Mouse (Mus musculus) heart, embryonic 10.5 days (tissue): ENCODE data around the gene Cbfa2t3. TPM values are rescaled to one million over a fixed set of nuclear protein-coding genes. Genes with fewer than 3 reads are reported as not detected.

Experiments
- DNase-seq: peaks from one replicate; pipeline ENCODE4 v3.0.0-alpha.2; 2017; ENCODE audit warnings: low spot score
- H3K27ac ChIP-seq: fragments of 300-500 bp; sonication (generic); 2 replicates; pipeline ENCODE4 v1.5.1; 2016; ENCODE audit warnings: mild to moderate bottlenecking
- H3K27me3 ChIP-seq: fragments of 300-500 bp; sonication (generic); 2 replicates; pipeline ENCODE4 v1.6.1; 2016; ENCODE audit warnings: mild to moderate bottlenecking; ENCODE audit not compliant: poor library complexity, insufficient read depth, severe bottlenecking
- H3K36me3 ChIP-seq: fragments of 300-500 bp; sonication (generic); 2 replicates; pipeline ENCODE4 v1.6.1; 2016; ENCODE audit warnings: mild to moderate bottlenecking, moderate library complexity
- H3K4me1 ChIP-seq: fragments of 300-500 bp; sonication (generic); 2 replicates; pipeline ENCODE4 v1.6.1; 2016; ENCODE audit warnings: mild to moderate bottlenecking
- H3K4me3 ChIP-seq: fragments of 300-500 bp; sonication (generic); 2 replicates; pipeline ENCODE4 v1.5.1; 2016; ENCODE audit warnings: mild to moderate bottlenecking, moderate library complexity
- H3K9me3 ChIP-seq: fragments of 300-500 bp; sonication (generic); 2 replicates; pipeline ENCODE4 v1.6.1; 2016; ENCODE audit warnings: mild to moderate bottlenecking, moderate library complexity
- WGBS: fragments of 180-500 bp; shearing (Covaris S2); methylation state at CpG from one replicate; pipeline ENCODE4 v1.1.7; 2016; 5-methylcytosine and 5-hydroxymethylcytosine counted together
- polyA plus RNA-seq: library from polyadenylated mRNA; unstranded; fragments of >200 nt; fragmentation: Nextera tagmentation; extraction: Ambion mirVana; gene quantifications from 2 replicates; pipeline ENCODE4 v1.2.1, GENCODE M21; 2016

Gene Cbfa2t3
- polyA plus RNA-seq, 1 experiment from 2014 or later = 5.5 TPM

DNA sequence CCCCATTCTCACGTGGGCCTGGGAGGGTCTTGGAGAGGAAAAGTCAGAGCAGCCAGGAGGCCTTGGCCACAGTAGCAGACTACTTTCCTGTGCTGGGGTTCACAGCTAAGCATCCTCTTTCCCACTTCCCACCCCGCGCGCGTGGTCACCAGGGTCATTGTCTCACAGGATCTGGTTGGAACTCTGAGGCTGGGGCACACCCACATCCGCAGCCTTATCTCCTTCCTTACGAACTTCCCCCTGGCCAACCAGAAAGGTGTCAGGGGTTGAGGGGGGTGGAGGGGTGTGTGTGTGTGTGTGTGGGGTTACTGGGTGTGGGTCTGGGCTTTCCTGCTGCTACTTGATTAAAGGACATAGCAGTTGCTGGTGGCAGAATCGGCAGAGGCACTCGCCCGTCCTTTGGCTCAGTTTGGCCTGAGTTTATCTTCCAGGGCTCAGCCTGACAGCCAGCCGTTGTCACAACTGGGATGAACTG, 13.0 kb upstream of the Cbfa2t3 start:
- DNase-seq = peak; percentile 84
- Histone ChIP-seq H3K4me3 (no peak overlapping the region), H3K36me3 (no peaks in the 10 kb centered on the region), H3K4me1 (peaks cover 42% of the 10 kb centered on the region), H3K9me3 (no peaks in the 10 kb centered on the region), H3K27me3 (peaks cover 67% of the 10 kb centered on the region), H3K27ac (peak overlapping the region; percentile 17; the same call in 1 of the 2 replicates)
- WGBS = 36% methylated on average over 11 of the region's 11 CpGs

DNA sequence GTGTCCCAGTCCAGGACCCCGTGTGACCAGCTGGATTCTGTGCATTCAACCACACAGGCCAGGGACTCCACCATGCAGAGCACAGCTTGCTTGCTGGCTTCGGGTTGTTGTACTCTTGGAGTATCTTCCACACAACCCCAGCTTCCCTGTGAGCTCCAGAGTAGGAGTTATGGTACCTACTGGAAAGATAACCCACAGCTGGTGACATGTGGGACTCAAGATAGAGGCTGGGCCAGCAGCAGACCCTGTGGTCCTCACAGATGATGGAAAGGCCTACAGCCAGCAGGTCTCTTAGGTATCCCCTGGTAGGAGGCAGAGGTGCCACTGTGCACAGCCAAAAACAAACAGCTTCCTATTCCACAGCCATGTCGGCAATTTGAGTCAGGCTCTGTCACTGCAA, 12.6 kb upstream of the Cbfa2t3 start:
- Histone ChIP-seq H3K36me3 (no peaks in the 10 kb centered on the region), H3K4me1 (peaks cover 41% of the 10 kb centered on the region), H3K4me3 (no peak overlapping the region), H3K27me3 (peaks cover 62% of the 10 kb centered on the region), H3K27ac (peak overlapping the region; percentile 17; the same call in 1 of the 2 replicates), H3K9me3 (no peaks in the 10 kb centered on the region)
- WGBS = 68% methylated on average over 3 of the region's 3 CpGs
- no peak for DNase-seq

DNA sequence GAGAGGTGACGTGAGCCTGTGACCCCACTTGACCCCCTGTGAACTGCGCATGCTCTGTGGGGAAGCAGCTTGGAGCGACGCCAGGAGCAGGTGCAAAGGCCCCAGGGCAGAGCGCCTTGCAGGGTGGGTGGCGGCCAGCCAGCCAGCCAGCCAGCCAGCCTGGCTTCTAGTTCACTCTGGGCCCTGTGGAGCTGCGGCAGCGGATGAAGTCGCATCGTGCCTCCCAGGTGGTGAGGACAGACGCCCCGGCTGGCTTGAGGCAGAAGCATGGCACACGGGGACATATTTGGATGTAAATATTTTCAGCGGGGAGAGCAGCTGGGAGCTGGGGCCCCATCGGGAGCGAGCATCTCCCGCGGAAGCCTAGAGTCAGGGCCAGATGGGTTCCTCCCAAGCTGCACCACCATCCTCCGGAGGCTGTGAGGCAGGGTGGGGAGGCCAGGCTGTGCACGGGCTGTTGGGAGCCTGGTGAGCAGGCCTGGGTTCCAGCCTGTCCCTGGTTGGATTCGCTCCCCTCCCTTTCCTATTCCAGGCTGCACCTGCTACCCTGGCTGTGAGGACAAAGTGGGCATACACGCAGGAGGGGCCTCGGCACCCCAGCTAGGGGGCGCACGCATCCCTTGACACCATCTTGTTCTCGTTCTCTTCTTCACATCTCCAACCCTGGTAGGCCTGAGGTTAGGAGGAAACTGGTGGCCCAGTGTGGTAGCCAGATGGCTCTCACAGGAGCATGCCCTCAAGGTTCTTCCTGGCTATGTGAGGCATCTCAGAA, 10.6 kb upstream of the Cbfa2t3 start:
- Histone ChIP-seq H3K4me1 (peaks cover 42% of the 10 kb centered on the region), H3K27ac (0 out of 2 replicates have a peak overlapping the region, but pooled peaks have one; percentile 1), H3K36me3 (no peaks in the 10 kb centered on the region), H3K4me3 (no peak overlapping the region), H3K27me3 (peaks cover 52% of the 10 kb centered on the region), H3K9me3 (no peaks in the 10 kb centered on the region)
- DNase-seq = no peak
- 56% methylated on average over 26 of the region's 26 CpGs for WGBS

DNA sequence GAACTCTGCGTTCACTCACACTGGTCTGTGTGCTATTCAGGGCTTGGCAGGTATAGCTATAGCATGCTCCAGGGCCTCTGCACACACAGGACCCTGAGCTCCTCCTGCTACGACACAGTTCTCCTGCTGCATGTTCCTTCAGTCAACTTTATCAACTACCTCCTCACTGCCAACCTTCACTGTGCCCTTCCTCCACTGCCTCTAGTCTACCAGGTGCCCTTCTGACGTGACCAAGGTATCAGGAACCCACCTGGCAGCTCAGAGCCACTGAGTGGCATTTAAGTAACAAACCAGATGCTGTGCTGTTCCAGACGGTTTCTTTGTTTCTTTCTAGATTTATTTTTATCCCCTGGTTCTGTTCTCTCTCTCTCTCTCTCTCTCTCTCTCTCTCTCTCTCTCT, 8.3 kb upstream of the Cbfa2t3 start:
- H3K4me1 ChIP-seq = peaks cover 37% of the 10 kb centered on the region
- H3K36me3 ChIP-seq = no peaks in the 10 kb centered on the region
- WGBS = 57% methylated on average over 4 of the region's 4 CpGs
- no peak overlapping the region for H3K4me3 ChIP-seq
- DNase-seq = no peak
- H3K27me3 ChIP-seq = peaks cover 39% of the 10 kb centered on the region
- no peak overlapping the region for H3K27ac ChIP-seq
- no peaks in the 10 kb centered on the region for H3K9me3 ChIP-seq

DNA sequence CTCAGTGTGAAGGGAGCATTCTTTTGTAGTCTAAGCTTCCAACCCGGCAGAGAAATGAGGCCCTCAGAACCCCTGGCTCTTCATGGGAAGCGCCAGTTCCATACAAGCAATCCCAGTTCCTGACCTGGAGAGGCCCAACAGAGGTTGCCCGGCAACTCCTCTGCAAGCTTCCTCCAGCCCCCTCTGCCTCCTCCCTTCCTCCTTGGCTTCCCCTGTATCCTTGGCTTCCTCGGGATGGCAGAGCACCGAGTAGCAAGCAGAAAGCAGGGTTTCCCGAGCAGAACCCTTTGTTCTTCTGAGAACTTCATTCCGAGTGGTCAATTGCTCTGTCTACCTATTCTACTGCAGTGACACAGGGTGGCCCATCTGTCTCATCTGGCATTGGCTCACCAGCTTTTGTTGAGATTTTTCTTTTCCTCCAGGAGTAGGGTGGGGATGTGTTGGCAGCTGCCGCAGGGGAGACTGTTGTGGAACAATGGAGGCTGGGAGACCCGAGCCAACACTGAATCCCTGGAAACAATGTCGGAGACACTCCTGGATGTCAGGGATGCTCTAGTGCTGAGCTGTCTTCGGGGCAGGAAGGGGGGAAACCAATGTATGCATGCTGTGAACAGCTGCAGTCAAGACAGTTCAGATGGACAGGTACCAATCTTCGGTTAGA, 7.1 kb upstream of the Cbfa2t3 start:
- 53% methylated on average over 12 of the region's 12 CpGs for WGBS
- Histone ChIP-seq H3K27ac (0 out of 2 replicates have a peak overlapping the region, but pooled peaks have one; percentile 9), H3K27me3 (peaks cover 32% of the 10 kb centered on the region)

DNA sequence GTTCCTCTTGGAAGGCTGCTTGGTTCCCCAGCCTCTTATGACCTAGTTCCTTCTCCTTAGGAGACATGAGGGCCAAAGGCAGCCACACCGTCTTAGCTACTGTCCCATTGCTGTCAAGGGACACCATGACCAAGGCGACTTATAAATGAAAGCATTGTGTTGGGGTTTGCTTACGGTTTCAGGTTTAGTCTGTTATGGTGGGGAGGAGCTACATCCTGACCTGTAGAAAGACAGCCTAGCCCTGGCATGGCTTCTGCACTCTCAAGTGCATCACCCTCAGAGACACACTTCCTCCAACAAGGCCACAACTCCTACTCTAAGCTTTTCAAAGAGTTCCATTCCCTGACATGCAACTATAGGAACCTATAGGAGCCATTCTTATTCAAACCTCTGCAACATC, 5.7 kb upstream of the Cbfa2t3 start:
- Histone ChIP-seq H3K27ac (no peak overlapping the region), H3K36me3 (no peaks in the 10 kb centered on the region), H3K27me3 (peaks cover 24% of the 10 kb centered on the region)

More for the DNA sequence above, 7.1 kb upstream of the Cbfa2t3 start:
- no peak for DNase-seq
- H3K36me3 ChIP-seq = no peaks in the 10 kb centered on the region
- H3K4me3 ChIP-seq = no peak overlapping the region
- peaks cover 39% of the 10 kb centered on the region for H3K4me1 ChIP-seq
- no peaks in the 10 kb centered on the region for H3K9me3 ChIP-seq

DNA sequence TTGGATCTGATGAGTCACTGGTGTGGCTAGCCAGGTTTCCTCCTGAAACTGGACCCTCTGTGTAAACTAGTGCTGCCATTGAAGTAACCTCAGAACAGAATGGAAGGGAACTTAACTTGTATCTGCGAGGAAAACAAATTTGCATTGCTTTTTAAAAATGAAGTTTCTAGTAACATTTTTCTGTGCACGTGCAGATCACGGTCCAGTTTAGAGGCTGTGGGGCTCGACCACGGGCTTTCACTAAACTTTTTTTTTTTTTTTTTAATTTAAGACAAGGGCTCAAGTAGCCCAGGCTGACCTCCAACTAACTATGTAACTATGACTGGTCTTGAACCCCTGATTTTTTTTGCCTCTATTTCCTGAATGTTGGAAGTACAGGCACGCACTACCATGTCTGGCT, 4.0 kb upstream of the Cbfa2t3 start:
- WGBS = 86% methylated on average over 6 of the region's 6 CpGs
- Histone ChIP-seq H3K36me3 (no peaks in the 10 kb centered on the region), H3K27me3 (peaks cover 12% of the 10 kb centered on the region; the same call in 1 of the 2 replicates), H3K9me3 (no peaks in the 10 kb centered on the region), H3K4me1 (peaks cover 54% of the 10 kb centered on the region), H3K4me3 (no peak overlapping the region), H3K27ac (no peak overlapping the region)
- no peak for DNase-seq

More for the DNA sequence above, 5.7 kb upstream of the Cbfa2t3 start:
- DNase-seq = no peak
- H3K9me3 ChIP-seq = no peaks in the 10 kb centered on the region
- peaks cover 50% of the 10 kb centered on the region for H3K4me1 ChIP-seq
- no peak overlapping the region for H3K4me3 ChIP-seq
- WGBS = 78% methylated on average over 3 of the region's 3 CpGs

DNA sequence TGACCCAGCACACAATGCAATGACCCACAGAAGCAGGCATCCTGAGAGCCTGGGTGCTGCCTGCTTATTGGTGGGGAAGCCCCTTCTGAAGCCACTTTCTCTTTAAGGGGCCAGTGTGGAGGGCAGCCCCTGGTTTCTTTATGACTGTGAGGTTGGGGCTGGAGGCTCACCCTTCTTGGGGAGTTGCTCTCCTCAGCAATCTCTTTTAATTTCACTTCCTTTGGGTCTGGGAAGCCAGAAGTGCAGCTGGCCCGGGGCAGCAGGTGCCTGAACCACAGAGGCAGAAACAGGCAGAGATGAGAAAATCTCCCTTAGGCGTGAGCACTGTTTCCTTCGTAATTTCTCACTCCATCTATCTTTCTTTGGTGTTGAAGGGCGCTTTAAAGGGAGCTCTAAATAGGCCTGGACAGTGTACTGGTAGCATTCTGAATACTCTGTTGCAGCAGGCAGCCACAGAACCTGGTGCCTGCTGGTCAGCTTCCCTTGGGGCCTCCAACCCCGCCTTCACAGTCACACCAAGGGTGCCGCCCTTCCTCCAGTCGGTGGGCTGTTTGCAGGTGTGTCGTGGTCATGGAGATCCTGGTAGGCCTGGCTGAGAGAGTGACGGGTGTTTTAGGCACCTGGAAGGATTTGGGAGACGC, 3.5 kb upstream of the Cbfa2t3 start:
- Histone ChIP-seq H3K4me3 (no peak overlapping the region), H3K4me1 (peaks cover 56% of the 10 kb centered on the region), H3K27me3 (peaks cover 12% of the 10 kb centered on the region), H3K9me3 (no peaks in the 10 kb centered on the region), H3K36me3 (no peaks in the 10 kb centered on the region), H3K27ac (peak overlapping the region; percentile 80)
- WGBS = 40% methylated on average over 10 of the region's 10 CpGs
- DNase-seq = no peak

DNA sequence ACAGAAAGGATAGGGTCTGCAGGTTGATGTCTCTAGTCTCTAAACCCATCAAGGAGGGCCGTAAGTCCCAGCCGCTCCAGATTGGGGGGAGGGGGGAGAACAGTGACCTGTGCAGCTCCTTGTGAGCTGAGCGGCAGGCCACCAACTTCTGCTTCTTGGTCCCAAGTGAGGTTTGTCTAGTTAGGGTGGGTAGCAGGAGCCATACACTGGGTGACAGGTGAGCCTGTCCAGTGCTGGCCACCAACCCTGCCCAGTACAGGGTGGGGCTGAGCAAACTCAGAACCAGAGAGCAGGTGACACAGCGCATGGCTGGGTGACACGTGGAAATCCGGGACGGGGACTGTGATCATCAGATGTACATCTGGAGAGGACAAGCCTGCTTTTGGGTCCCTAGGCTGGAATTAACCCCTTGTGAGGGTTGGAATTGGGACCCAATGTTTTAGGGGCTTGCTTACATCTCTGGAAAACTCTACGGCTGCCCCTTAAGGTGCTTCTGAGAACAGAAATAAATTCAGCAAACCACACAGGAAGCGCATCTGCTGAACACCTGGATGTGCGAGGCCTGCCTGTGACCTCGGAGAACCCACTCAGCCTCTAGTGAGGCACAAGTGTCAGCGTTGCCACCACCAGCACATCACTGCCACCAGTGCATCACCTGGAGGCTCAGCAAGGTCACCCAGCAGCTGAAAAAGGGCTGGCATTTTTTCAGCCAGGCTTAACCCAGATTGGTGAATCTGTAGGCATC, 2.7 kb upstream of the Cbfa2t3 start:
- no peak overlapping the region for H3K4me3 ChIP-seq
- WGBS = 73% methylated on average over 12 of the region's 12 CpGs
- H3K27ac ChIP-seq = peak overlapping the region; percentile 80
- no peaks in the 10 kb centered on the region for H3K9me3 ChIP-seq
- peaks cover 59% of the 10 kb centered on the region for H3K4me1 ChIP-seq
- DNase-seq = no peak
- no peaks in the 10 kb centered on the region for H3K36me3 ChIP-seq
- H3K27me3 ChIP-seq = peaks cover 15% of the 10 kb centered on the region

DNA sequence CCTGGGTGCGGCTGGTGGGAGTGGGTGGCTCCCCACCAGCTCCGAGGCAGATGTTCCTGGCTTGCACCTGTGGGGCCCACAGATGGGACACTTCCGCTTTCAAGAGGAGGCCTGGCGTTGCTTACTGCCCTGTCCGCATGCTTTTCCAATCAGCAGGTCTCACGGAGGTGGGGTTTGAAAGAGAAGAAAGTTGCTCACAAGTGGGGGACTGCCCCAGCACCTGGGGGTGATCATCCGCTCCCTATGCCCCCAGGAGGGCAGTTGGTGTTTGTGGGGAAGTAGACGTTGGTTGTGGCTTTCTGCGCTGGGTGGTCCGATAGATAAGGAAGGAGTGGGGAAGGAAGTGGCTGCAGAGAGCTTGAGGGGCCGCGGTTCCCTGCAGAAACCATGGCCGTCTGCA, 1.7 kb upstream of the Cbfa2t3 start:
- Histone ChIP-seq H3K9me3 (no peaks in the 10 kb centered on the region), H3K4me1 (peaks cover 55% of the 10 kb centered on the region), H3K36me3 (no peaks in the 10 kb centered on the region), H3K4me3 (peak overlapping the region; percentile 30), H3K27ac (peak overlapping the region; percentile 80), H3K27me3 (peaks cover 9% of the 10 kb centered on the region)
- no peak for DNase-seq
- WGBS = 32% methylated on average over 13 of the region's 13 CpGs

DNA sequence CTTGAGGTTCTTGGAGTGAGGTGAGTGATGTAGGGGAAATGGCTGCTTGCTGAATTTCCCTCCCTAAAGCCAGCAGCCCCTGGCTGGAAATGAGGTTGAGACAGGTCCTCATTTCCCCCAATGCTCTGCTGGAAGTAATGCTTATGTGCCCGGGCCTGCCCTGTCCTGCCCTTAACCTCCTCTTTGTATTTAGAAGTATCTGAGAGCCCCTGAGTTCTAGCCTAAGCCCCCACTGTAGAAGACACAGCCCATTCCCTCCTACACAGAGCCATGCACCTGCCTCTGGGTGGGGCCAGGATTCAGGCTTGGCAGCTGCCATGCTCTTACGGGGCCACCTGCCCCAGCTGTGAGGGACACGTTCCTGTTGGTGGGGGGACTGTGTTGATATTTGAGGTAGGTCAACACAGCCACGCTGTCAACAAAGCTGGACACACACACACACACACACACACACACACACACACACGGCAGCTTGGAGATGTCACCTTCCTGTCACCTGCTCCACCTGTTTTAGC, 598 bp downstream of the Cbfa2t3 start:
- 38% methylated on average over 5 of the region's 5 CpGs for WGBS
- Histone ChIP-seq H3K27ac (peak overlapping the region; percentile 73; the same call in 1 of the 2 replicates), H3K4me3 (peak overlapping the region; percentile 47), H3K4me1 (peaks cover 76% of the 10 kb centered on the region), H3K9me3 (no peaks in the 10 kb centered on the region), H3K27me3 (peaks cover 14% of the 10 kb centered on the region; the same call in 1 of the 2 replicates), H3K36me3 (no peaks in the 10 kb centered on the region)
- DNase-seq = no peak

DNA sequence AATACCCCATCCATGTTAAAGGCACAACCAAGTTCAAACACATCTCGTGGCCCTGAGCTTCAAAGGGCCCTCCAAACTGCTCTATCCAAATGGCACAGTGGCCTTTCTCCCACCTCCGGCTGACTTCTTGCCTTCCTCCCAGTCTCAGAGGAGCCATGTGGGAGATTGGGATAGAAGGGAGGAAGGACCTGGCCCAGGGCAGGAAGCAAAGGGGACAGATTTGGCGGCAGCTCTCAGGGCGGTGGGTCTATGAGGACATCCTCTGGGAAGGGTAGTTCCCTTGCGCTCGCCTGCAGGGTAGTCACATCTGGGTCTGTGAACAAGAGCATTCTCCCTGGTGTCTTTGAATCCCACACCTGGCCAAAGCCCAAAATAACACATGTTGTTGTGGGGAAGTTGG, 1.3 kb downstream of the Cbfa2t3 start:
- Histone ChIP-seq H3K9me3 (no peaks in the 10 kb centered on the region), H3K36me3 (no peaks in the 10 kb centered on the region), H3K4me1 (peaks cover 78% of the 10 kb centered on the region), H3K4me3 (peak overlapping the region; percentile 47), H3K27me3 (peaks cover 14% of the 10 kb centered on the region; the same call in 1 of the 2 replicates), H3K27ac (peak overlapping the region; percentile 56)
- no peak for DNase-seq
- 65% methylated on average over 6 of the region's 6 CpGs for WGBS
